Mouse (Mus musculus): Measurements from ENCODE around the gene Cdh13. TPM values are rescaled to one million over a fixed set of nuclear protein-coding genes. Genes with fewer than 3 reads are reported as not detected.
A peak's percentile ranks its signal among the peaks of the same experiment; 100 is the strongest.

The Cdh13 gene
- polyA plus RNA-seq, 1 experiment from 2014 or later, result 3.0 TPM

DNA sequence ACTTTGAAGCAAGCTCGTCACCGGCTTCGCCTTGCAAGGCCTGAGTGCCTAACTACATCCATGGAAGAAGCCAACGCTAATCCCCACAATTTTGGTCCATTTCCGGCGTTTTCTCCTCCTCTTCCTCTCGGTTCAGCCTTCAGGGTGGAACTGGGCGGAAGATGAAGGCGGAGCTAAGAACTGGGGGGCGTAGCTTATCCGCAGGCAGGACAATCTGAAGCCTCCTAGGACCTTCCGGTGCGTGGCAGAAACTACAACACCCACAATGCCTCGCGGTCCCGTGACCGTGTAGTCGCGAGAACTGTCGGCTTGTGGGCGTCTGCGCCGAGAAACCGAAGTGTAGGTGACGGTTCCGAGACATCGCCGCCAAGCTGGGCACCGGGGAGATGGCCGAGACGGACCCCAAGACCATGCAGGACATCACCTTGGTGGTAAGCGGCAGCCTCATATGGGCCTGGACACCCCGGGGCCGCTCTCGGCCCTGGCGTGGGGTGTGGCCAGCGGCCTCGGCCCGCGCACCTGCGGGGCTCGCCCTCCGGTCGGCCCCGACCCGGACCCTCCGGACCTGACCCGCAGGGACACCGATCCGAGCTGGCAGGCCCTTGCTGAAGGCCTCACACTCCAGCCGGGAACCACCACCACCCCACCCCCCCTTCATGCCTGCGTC is 1060.8 kb downstream of the Cdh13 start, which contains the start of gene Hsbp1:
Gene Hsbp1, plus strand, starts transcription at position 299 of the 667 bp plus-strand sequence.
- peak; percentile 96 for DNase-seq (ENCODE audit: low spot score)

DNA sequence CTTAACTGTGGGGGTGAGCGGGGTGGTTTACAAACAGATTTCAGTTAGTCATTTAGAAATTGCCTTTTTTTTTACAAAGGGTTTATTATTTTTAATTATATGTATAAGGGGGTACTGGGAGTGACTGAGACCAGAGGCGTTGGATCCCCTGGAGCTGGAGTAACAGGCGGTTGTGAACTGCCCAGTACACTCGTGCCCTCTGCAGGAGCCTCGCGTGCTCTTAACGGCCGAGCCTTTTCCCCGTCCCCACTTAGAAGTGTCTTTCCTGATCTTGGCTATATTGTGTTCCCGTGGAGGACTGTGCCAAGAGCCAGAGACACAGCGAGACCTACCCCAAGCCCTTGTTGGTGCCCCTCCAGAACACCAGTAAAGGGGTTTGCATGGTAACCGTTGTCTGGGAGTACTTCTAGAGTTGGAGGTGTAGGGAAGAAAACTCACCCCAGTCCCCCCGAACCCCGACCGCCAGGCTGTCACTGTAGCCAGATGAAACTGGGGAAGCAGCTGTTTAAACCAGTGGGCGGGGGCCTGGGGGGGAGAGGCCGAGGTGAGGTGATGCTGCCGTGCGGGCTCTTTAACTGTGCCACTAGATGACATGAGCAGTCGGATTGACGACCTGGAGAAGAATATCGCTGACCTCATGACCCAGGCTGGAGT is 1061.6 kb downstream of the Cdh13 start:
- DNase-seq (ENCODE audit: low spot score), result peak; percentile 17

DNA sequence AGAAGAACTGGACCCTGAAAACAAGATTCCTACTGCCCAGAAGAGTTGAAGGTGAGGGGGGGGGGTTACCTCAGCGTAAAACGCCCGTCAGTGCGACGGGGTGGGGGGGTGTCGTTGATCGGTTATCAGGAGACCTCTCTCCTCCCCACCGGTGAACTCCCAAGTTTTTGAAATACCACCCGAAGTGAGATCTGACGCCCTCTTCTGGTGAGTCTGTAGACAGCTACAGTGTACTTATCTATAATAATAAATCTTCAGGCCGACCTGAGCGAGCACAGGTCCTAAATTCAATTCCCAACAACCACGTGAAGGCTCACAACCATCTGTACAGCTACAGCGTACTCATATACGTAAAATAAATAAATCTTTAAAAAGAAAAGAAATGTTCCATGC is 1062.1 kb downstream of the Cdh13 start:
- no peak for DNase-seq (ENCODE audit: low spot score)

- no peak for DNase-seq (ENCODE audit: low spot score)
Measured at GRCm38 (mm10) chr8:119351647-119352046, 1068.1 kb downstream of the Cdh13 start.

DNA sequence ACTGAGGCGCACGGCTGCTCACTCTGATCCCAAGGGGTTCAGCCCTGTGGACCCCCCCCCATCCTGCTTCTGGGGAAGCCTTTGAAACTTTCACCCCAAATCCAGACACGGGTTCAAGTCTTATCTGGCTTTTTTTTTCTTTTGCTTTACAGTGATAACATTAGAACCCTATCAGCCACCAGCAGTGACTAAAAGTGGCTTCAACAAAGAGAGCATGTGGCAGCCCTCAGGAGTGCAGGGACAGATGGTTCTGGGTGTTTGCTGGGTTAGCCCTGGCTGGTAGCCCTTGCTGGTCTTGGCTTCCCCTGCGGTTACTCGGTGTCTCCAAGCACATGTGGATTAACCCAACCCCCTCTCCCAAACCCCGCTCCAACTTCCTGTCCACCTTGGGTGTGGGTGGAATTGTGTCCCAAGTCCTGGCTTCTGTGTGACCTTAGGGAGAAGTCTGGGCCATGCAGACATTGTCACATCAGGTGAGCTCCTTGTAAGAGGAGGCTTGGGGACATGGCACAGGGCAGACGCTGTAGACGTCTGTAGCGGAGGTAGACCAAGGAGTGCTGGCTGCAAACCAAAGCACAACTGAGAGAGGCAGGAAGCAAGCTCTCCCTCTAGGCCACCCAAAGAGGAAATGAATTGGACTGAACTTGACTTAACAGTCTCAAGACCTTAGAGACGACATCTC is 1069.6 kb downstream of the Cdh13 start:
- DNase-seq (ENCODE audit: low spot score), result peak; percentile 29

GRCm38 (mm10) chr8:119353659-119354023 is 1070.1 kb downstream of the Cdh13 start:
- no peak for DNase-seq (ENCODE audit: low spot score)

DNA sequence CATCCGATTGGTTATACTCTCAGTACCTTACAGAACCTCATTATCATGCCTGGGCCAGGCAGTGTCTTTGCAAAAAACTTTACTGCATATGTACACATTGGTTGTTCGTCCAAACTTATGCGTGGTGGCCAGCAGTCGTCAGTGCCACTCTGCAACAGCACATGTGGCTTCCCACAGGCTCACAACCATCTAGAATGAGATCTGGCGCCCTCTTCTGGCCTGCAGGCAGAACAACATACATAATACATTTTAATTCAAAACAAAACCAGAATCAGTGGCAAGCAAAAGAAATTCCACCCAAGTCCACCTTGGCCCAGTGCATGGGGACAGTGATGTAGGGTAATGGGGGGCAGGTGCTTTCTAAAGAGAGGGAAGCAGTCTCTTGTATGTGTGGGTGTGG is 1073.1 kb downstream of the Cdh13 start:
- DNase-seq (ENCODE audit: low spot score), result peak; percentile 26

GRCm38 (mm10) chr8:119358175-119358574 is 1074.6 kb downstream of the Cdh13 start:
- DNase-seq (ENCODE audit: low spot score), result no peak

GRCm38 (mm10) chr8:119358836-119359235 is 1075.3 kb downstream of the Cdh13 start:
- peak; percentile 41 for DNase-seq (ENCODE audit: low spot score)

GRCm38 (mm10) chr8:119360686-119361295 is 1077.3 kb downstream of the Cdh13 start:
- no peak for DNase-seq (ENCODE audit: low spot score)

Measured in thymus, postnatal 0 days (tissue).